Comparison of ENCODE assay signal across 18 mouse cellular contexts in the genomic region with DNA sequence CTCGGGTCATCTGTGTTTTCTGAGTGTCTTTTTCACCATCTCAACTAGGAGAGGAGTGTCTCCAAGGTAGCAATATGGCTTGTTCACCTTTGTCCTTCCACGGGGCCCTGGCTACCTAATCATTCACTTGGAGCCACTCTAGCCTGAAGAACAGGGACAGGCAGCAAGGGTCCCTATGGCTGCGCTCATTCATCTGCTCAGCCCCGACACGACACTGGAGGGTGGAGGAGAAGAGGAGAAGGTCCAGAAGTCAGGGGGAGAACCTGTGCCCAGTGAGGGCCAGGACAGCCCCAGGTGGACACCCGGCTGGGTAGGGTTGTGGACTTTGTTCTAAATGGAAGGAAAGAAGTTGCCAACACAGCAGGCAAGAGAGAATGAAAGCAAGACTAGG. TPM values are rescaled to one million over a fixed set of nuclear protein-coding genes. Genes with fewer than 3 reads are reported as not detected.
A peak's percentile ranks its signal among the peaks of the same experiment; 100 is the strongest.
DNase-seq lines count a peak whose midpoint lies in the region; ATAC-seq and TF ChIP-seq lines count a peak whose summit lies in the region.
"Had no signal": no experiment of that assay in that cellular context is flagged by ENCODE, and none has a peak within 500 bp of the region (broad histone marks: within the 10 kb centered on the region; RNA-seq: fewer than 3 reads in every experiment).

No protein-coding gene starts in this region.

- H3K4me2 ChIP-seq in midbrain, embryonic 16.5 days (ENCODE audit: low read length): no peak overlapping the region
- H3K4me2 ChIP-seq: embryonic facial prominence, embryonic 12.5 days; forebrain, embryonic 15.5 days; hindbrain, embryonic 12.5 days; limb, embryonic 15.5 days; lung, embryonic 14.5 days; stomach, embryonic 15.5 days had no signal

- no peak overlapping the region for H3K4me3 ChIP-seq in heart, adult 2 months
- H3K4me3 ChIP-seq in midbrain, embryonic 10.5 days: no peak overlapping the region
- no peak overlapping the region for H3K4me3 ChIP-seq in midbrain, embryonic 16.5 days (ENCODE audit: low read depth, low read length)
- H3K4me3 ChIP-seq: embryonic facial prominence, embryonic 12.5 days; forebrain, embryonic 15.5 days; hindbrain, embryonic 12.5 days; limb, embryonic 15.5 days; stomach, embryonic 15.5 days had no signal

- peaks cover 1% of the 10 kb centered on the region; the same call in 1 of the 2 replicates for H3K4me1 ChIP-seq in heart, adult 2 months (ENCODE audit: control insufficient read depth, insufficient read depth, low read length)
- H3K4me1 ChIP-seq in midbrain, embryonic 10.5 days: peaks cover 18% of the 10 kb centered on the region
- peaks cover 6% of the 10 kb centered on the region; the same call in 1 of the 2 replicates for H3K4me1 ChIP-seq in midbrain, embryonic 16.5 days (ENCODE audit: control insufficient read depth, insufficient read depth, low read length)

- H3K27ac ChIP-seq in heart, adult 2 months: peak overlapping the region; percentile 51
- H3K27ac ChIP-seq in midbrain, embryonic 10.5 days (replicated peaks): peak overlapping the region; percentile 49; the same call in 1 of the 2 replicates
- H3K27ac ChIP-seq in midbrain, embryonic 16.5 days (ENCODE audit: low read length): no peak overlapping the region
- H3K27ac ChIP-seq: embryonic facial prominence, embryonic 12.5 days; forebrain, embryonic 15.5 days; hindbrain, embryonic 12.5 days; limb, embryonic 15.5 days had no signal

- 75% methylated on average over 6 of the region's 6 CpGs for WGBS in heart, adult 2 months
- WGBS in midbrain, embryonic 10.5 days: 88% methylated on average over 6 of the region's 6 CpGs
- 82% methylated on average over 6 of the region's 6 CpGs for WGBS in midbrain, embryonic 16.5 days

- no peak for DNase-seq in heart, adult 2 months
- DNase-seq in heart, postnatal 4 days: no peak
- DNase-seq in midbrain, embryonic 10.5 days (ENCODE audit: low spot score): no peak
- peak; percentile 46 for DNase-seq in kidney, postnatal 14 days
- DNase-seq in adrenal gland, postnatal 25 days: no peak
- DNase-seq in embryo, embryonic 10 days (ENCODE audit: low spot score): no peak
- DNase-seq in ovary, postnatal 36 days (ENCODE audit: low spot score): no peak

- H3K27me3 ChIP-seq in heart, adult 2 months (ENCODE audit: control insufficient read depth, insufficient read depth, low read length): no peaks in the 10 kb centered on the region
- H3K27me3 ChIP-seq in midbrain, embryonic 10.5 days (ENCODE audit: low read depth, poor library complexity, severe bottlenecking): peaks cover 40% of the 10 kb centered on the region
- peaks cover 3% of the 10 kb centered on the region; the same call in 1 of the 2 replicates for H3K27me3 ChIP-seq in midbrain, embryonic 16.5 days (ENCODE audit: control insufficient read depth, insufficient read depth, low read depth, low read length)
- H3K27me3 ChIP-seq: forebrain, embryonic 15.5 days; limb, embryonic 15.5 days; stomach, embryonic 15.5 days had no signal

- no peak for ATAC-seq in midbrain, embryonic 16.5 days
- ATAC-seq: forebrain, embryonic 15.5 days had no signal

- H3K79me2 ChIP-seq in heart, adult 2 months (replicated peaks; ENCODE audit: control insufficient read depth, insufficient read depth, low read length): no peaks in the 10 kb centered on the region

- no peak for TF ChIP-seq EP300 in heart, adult 2 months (IDR thresholded peaks at IDR 0.05; ENCODE audit: insufficient read depth, low read depth, low read length)

- no peaks in the 10 kb centered on the region for H3K36me3 ChIP-seq in heart, adult 2 months (ENCODE audit: control insufficient read depth, insufficient read depth, low read length)
- no peaks in the 10 kb centered on the region for H3K36me3 ChIP-seq in midbrain, embryonic 10.5 days
- no peaks in the 10 kb centered on the region for H3K36me3 ChIP-seq in midbrain, embryonic 16.5 days (ENCODE audit: control insufficient read depth, insufficient read depth, low read length)
- H3K36me3 ChIP-seq: embryonic facial prominence, embryonic 12.5 days; forebrain, embryonic 15.5 days; hindbrain, embryonic 12.5 days; limb, embryonic 15.5 days; stomach, embryonic 15.5 days had no signal

- no peak for TF ChIP-seq POLR2A in heart, adult 2 months (IDR thresholded peaks at IDR 0.05; ENCODE audit: insufficient read depth, low read depth, low read length)

- H3K9me3 ChIP-seq in midbrain, embryonic 10.5 days (replicated peaks): no peaks in the 10 kb centered on the region
- H3K9me3 ChIP-seq in midbrain, embryonic 16.5 days (replicated peaks; ENCODE audit: control insufficient read depth, low read length, poor library complexity, severe bottlenecking): no peaks in the 10 kb centered on the region
- H3K9me3 ChIP-seq: embryonic facial prominence, embryonic 12.5 days; forebrain, embryonic 15.5 days; hindbrain, embryonic 12.5 days; limb, embryonic 15.5 days; stomach, embryonic 15.5 days had no signal

- intact Hi-C loops in heart, adult 2 months (cut with DNase I): loop anchor here (2.0 kb wide), 1 partner anchor 37 kb away; no protein-coding TSS in a partner anchor

- H3K9ac ChIP-seq in heart, adult 2 months (ENCODE audit: low read depth, low read length): no peak overlapping the region
- no peak overlapping the region for H3K9ac ChIP-seq in midbrain, embryonic 16.5 days (ENCODE audit: low read depth, low read length)
- H3K9ac ChIP-seq: embryonic facial prominence, embryonic 12.5 days; forebrain, embryonic 15.5 days; hindbrain, embryonic 12.5 days; limb, embryonic 15.5 days; lung, embryonic 14.5 days; stomach, embryonic 15.5 days had no signal

- no peak for TF ChIP-seq CTCF in heart, adult 2 months (IDR thresholded peaks at IDR 0.05)

RNA-seq across cellular contexts. Expression of gene Adam15, which starts 5.7 kb away (rescaled TPM):
- 10 to 100 TPM; 56.8 to 59.2 TPM for total RNA-seq in heart, adult 2 months (2021)
- polyA plus RNA-seq in heart, adult 2 months (2012; rRNA removed): 95.6 and 95.7 TPM in 2 replicates
- 10 to 100 TPM; 93.6 to 95.2 TPM for total RNA-seq in heart, postnatal 4 days (2021)
- 30.5 and 34.9 TPM in 2 replicates for polyA plus RNA-seq in midbrain, embryonic 10.5 days (2016; fragmentation: Nextera tagmentation; extraction: Ambion mirVana)
- polyA plus RNA-seq in midbrain, embryonic 16.5 days (2015; fragmentation: Nextera tagmentation; extraction: Ambion mirVana): 60.6 and 78.2 TPM in 2 replicates
- 50.4 and 65.1 TPM in 2 replicates for total RNA-seq in adrenal gland, postnatal 25 days (2021)

RNA-seq across cellular contexts. Expression of gene Dcst2, which starts 6.3 kb away (rescaled TPM):
- total RNA-seq in heart, adult 2 months (2021): not detected
- polyA plus RNA-seq in heart, adult 2 months (2012; rRNA removed): 0.09 and 0.35 TPM in 2 replicates
- under 1 TPM; 0.14 to 0.23 TPM for total RNA-seq in heart, postnatal 4 days (2021)
- polyA plus RNA-seq in midbrain, embryonic 10.5 days (2016; fragmentation: Nextera tagmentation; extraction: Ambion mirVana): 0.11 and 0.12 TPM in 2 replicates
- polyA plus RNA-seq in midbrain, embryonic 16.5 days (2015; fragmentation: Nextera tagmentation; extraction: Ambion mirVana): 0.09 and 0.25 TPM in 2 replicates
- total RNA-seq in adrenal gland, postnatal 25 days (2021): 0.38 and 0.76 TPM in 2 replicates
- total RNA-seq: common myeloid progenitor, adult 5-6 weeks; neutrophil, adult 5-6 weeks had no signal
- polyA plus RNA-seq: heart, embryonic 14.5 days had no signal

RNA-seq across cellular contexts. Expression of gene Dcst1, which starts 9.5 kb away (rescaled TPM):
- not detected for total RNA-seq in heart, adult 2 months (2021)
- 0.18 and 0.23 TPM in 2 replicates for polyA plus RNA-seq in heart, adult 2 months (2012; rRNA removed)
- under 1 TPM; 0.21 to 0.72 TPM for total RNA-seq in heart, postnatal 4 days (2021)
- polyA plus RNA-seq in midbrain, embryonic 10.5 days (2016; fragmentation: Nextera tagmentation; extraction: Ambion mirVana): 0.11 and 0.20 TPM in 2 replicates
- 0.96 and 0.98 TPM in 2 replicates for polyA plus RNA-seq in midbrain, embryonic 16.5 days (2015; fragmentation: Nextera tagmentation; extraction: Ambion mirVana)
- total RNA-seq in adrenal gland, postnatal 25 days (2021): 0.55 TPM in 1 of 2 replicates, not detected in the other
- total RNA-seq: left cerebral cortex, postnatal 10 days; neutrophil, adult 5-6 weeks had no signal

RNA-seq across cellular contexts. Expression of gene Efna4, which starts 17.7 kb away (rescaled TPM):
- total RNA-seq in heart, adult 2 months (2021): under 1 TPM; 0.21 to 0.36 TPM
- 0.64 and 0.86 TPM in 2 replicates for polyA plus RNA-seq in heart, adult 2 months (2012; rRNA removed)
- total RNA-seq in heart, postnatal 4 days (2021): 1 to 10 TPM; 3.1 to 3.7 TPM
- 20.5 and 21.9 TPM in 2 replicates for polyA plus RNA-seq in midbrain, embryonic 10.5 days (2016; fragmentation: Nextera tagmentation; extraction: Ambion mirVana)
- polyA plus RNA-seq in midbrain, embryonic 16.5 days (2015; fragmentation: Nextera tagmentation; extraction: Ambion mirVana): 3.7 and 4.2 TPM in 2 replicates
- 1.7 TPM in 1 of 2 replicates, not detected in the other for total RNA-seq in adrenal gland, postnatal 25 days (2021)
- total RNA-seq: neutrophil, adult 5-6 weeks had no signal

RNA-seq across cellular contexts. Expression of gene Efna3, which starts 32.7 kb away (rescaled TPM):
- not detected for total RNA-seq in heart, adult 2 months (2021)
- 0.09 TPM in 1 of 2 replicates, not detected in the other for polyA plus RNA-seq in heart, adult 2 months (2012; rRNA removed)
- total RNA-seq in heart, postnatal 4 days (2021): under 1 TPM in 1 of 2 experiments, not detected in 1; 0.26 TPM
- polyA plus RNA-seq in midbrain, embryonic 10.5 days (2016; fragmentation: Nextera tagmentation; extraction: Ambion mirVana): 3.9 and 7.0 TPM in 2 replicates
- polyA plus RNA-seq in midbrain, embryonic 16.5 days (2015; fragmentation: Nextera tagmentation; extraction: Ambion mirVana): 40.5 and 59.0 TPM in 2 replicates
- 0.27 TPM in 1 of 2 replicates, not detected in the other for total RNA-seq in adrenal gland, postnatal 25 days (2021)
- total RNA-seq: common myeloid progenitor, adult 5-6 weeks; neutrophil, adult 5-6 weeks had no signal
